Mouse (Mus musculus): ENCODE data around the gene Arpc5.
"Not testable (repeated sequence)": the region's sequence is repeated elsewhere in the genome, so short reads cannot be mapped to it uniquely, and the experiment has no call there.

The Arpc5 gene

GRCm38 (mm10) chr1:152771016-152771415 lies 4.7 kb downstream of the Arpc5 start:
- in situ Hi-C loops (cut with MboI; ENCODE audit: low pct_unique_long_range_greater_than_20kb in 1 of 2, low sequenced_read_pairs in 2 of 2, unreplicated experiment in 1 of 2), result no loop called here

- in situ Hi-C loops (cut with MboI; ENCODE audit: low pct_unique_long_range_greater_than_20kb in 1 of 2, low sequenced_read_pairs in 2 of 2, unreplicated experiment in 1 of 2), result not testable (repeated sequence)
These were observed 8.3 kb downstream of the Arpc5 start for GRCm38 (mm10) chr1:152774601-152775000.

GRCm38 (mm10) chr1:152779071-152779737 lies 12.9 kb downstream of the Arpc5 start:
- in situ Hi-C loops (cut with MboI; ENCODE audit: low pct_unique_long_range_greater_than_20kb in 1 of 2, low sequenced_read_pairs in 2 of 2, unreplicated experiment in 1 of 2), result loop anchor here in 1 of 2 experiments (25.0 kb wide), 2 partner anchors 258 to 608 kb away; no protein-coding TSS in a partner anchor

- in situ Hi-C loops (cut with MboI; ENCODE audit: low pct_unique_long_range_greater_than_20kb in 1 of 2, low sequenced_read_pairs in 2 of 2, unreplicated experiment in 1 of 2), result loop anchor here in 1 of 2 experiments (25.0 kb wide), 2 partner anchors 253 to 603 kb away; no protein-coding TSS in a partner anchor
These were observed 18.3 kb downstream of the Arpc5 start for GRCm38 (mm10) chr1:152784620-152785019.

- in situ Hi-C loops (cut with MboI; ENCODE audit: low pct_unique_long_range_greater_than_20kb in 1 of 2, low sequenced_read_pairs in 2 of 2, unreplicated experiment in 1 of 2), result loop anchor here in 1 of 2 experiments (25.0 kb wide), 2 partner anchors 252 to 602 kb away; no protein-coding TSS in a partner anchor
These were observed 19.1 kb downstream of the Arpc5 start for GRCm38 (mm10) chr1:152785446-152785845.

- in situ Hi-C loops (cut with MboI; ENCODE audit: low pct_unique_long_range_greater_than_20kb in 1 of 2, low sequenced_read_pairs in 2 of 2, unreplicated experiment in 1 of 2), result loop anchor here in 1 of 2 experiments (25.0 kb wide), 2 partner anchors 250 to 600 kb away; no protein-coding TSS in a partner anchor
These were observed 20.6 kb downstream of the Arpc5 start for GRCm38 (mm10) chr1:152786953-152787352.

GRCm38 (mm10) chr1:152788121-152788660 lies 21.8 kb downstream of the Arpc5 start:
- in situ Hi-C loops (cut with MboI; ENCODE audit: low pct_unique_long_range_greater_than_20kb in 1 of 2, low sequenced_read_pairs in 2 of 2, unreplicated experiment in 1 of 2), result loop anchor here in 1 of 2 experiments (25.0 kb wide), 2 partner anchors 249 to 599 kb away; no protein-coding TSS in a partner anchor

GRCm38 (mm10) chr1:152790254-152790653 lies 23.9 kb downstream of the Arpc5 start:
- in situ Hi-C loops (cut with MboI; ENCODE audit: low pct_unique_long_range_greater_than_20kb in 1 of 2, low sequenced_read_pairs in 2 of 2, unreplicated experiment in 1 of 2), result loop anchor here (5.0 to 25.0 kb wide), 4 partner anchors 37 to 597 kb away; no protein-coding TSS in a partner anchor

GRCm38 (mm10) chr1:152790821-152791220 lies 24.5 kb downstream of the Arpc5 start:
- in situ Hi-C loops (cut with MboI; ENCODE audit: low pct_unique_long_range_greater_than_20kb in 1 of 2, low sequenced_read_pairs in 2 of 2, unreplicated experiment in 1 of 2), result loop anchor here (5.0 to 25.0 kb wide), 4 partner anchors 36 to 596 kb away; no protein-coding TSS in a partner anchor

- in situ Hi-C loops (cut with MboI; ENCODE audit: low pct_unique_long_range_greater_than_20kb in 1 of 2, low sequenced_read_pairs in 2 of 2, unreplicated experiment in 1 of 2), result loop anchor here (5.0 to 25.0 kb wide), 4 partner anchors 36 to 596 kb away; no protein-coding TSS in a partner anchor
These were observed 24.9 kb downstream of the Arpc5 start for GRCm38 (mm10) chr1:152791269-152791668.

- in situ Hi-C loops (cut with MboI; ENCODE audit: low pct_unique_long_range_greater_than_20kb in 1 of 2, low sequenced_read_pairs in 2 of 2, unreplicated experiment in 1 of 2), result loop anchor here (5.0 to 25.0 kb wide), 4 partner anchors 34 to 594 kb away; no protein-coding TSS in a partner anchor
These were observed 26.6 kb downstream of the Arpc5 start for GRCm38 (mm10) chr1:152792736-152793494.

- in situ Hi-C loops (cut with MboI; ENCODE audit: low pct_unique_long_range_greater_than_20kb in 1 of 2, low sequenced_read_pairs in 2 of 2, unreplicated experiment in 1 of 2), result loop anchor here (5.0 to 25.0 kb wide), 4 partner anchors 34 to 594 kb away; no protein-coding TSS in a partner anchor
These were observed 27.3 kb downstream of the Arpc5 start for GRCm38 (mm10) chr1:152793495-152794130.

- in situ Hi-C loops (cut with MboI; ENCODE audit: low pct_unique_long_range_greater_than_20kb in 1 of 2, low sequenced_read_pairs in 2 of 2, unreplicated experiment in 1 of 2), result loop anchor here in 1 of 2 experiments (25.0 kb wide), 2 partner anchors 242 to 592 kb away; no protein-coding TSS in a partner anchor
These were observed 29.4 kb downstream of the Arpc5 start for GRCm38 (mm10) chr1:152795688-152796255.

- in situ Hi-C loops (cut with MboI; ENCODE audit: low pct_unique_long_range_greater_than_20kb in 1 of 2, low sequenced_read_pairs in 2 of 2, unreplicated experiment in 1 of 2), result loop anchor here in 1 of 2 experiments (25.0 kb wide), 2 partner anchors 241 to 591 kb away; no protein-coding TSS in a partner anchor
These were observed 30.4 kb downstream of the Arpc5 start for GRCm38 (mm10) chr1:152796683-152797263.

GRCm38 (mm10) chr1:152798125-152798524 lies 31.8 kb downstream of the Arpc5 start:
- in situ Hi-C loops (cut with MboI; ENCODE audit: low pct_unique_long_range_greater_than_20kb in 1 of 2, low sequenced_read_pairs in 2 of 2, unreplicated experiment in 1 of 2), result loop anchor here in 1 of 2 experiments (25.0 kb wide), 2 partner anchors 239 to 589 kb away; no protein-coding TSS in a partner anchor

GRCm38 (mm10) chr1:152799897-152800296 lies 33.6 kb downstream of the Arpc5 start, which contains the start of gene Ncf2:
Gene Ncf2, plus strand, starts transcription at chr1:152800194.
- in situ Hi-C loops (cut with MboI; ENCODE audit: low pct_unique_long_range_greater_than_20kb in 1 of 2, low sequenced_read_pairs in 2 of 2, unreplicated experiment in 1 of 2), result loop anchor here in 1 of 2 experiments (25.0 kb wide), 2 partner anchors 237 to 587 kb away; no protein-coding TSS in a partner anchor

- in situ Hi-C loops (cut with MboI; ENCODE audit: low pct_unique_long_range_greater_than_20kb in 1 of 2, low sequenced_read_pairs in 2 of 2, unreplicated experiment in 1 of 2), result no loop called here
These were observed 34.4 kb downstream of the Arpc5 start for GRCm38 (mm10) chr1:152800633-152801176.

All from mouse embryonic stem cell (cell line).